Mouse (Mus musculus) c-Kit-positive CD71-negative TER-119-negative erythroid progenitor cells, embryonic 14.5 days (primary cell): ENCODE data around the gene Crtap.
"Not testable (repeated sequence)": the region's sequence is repeated elsewhere in the genome, so short reads cannot be mapped to it uniquely, and the experiment has no call there.

Experiments
- DNase-seq: peaks from one replicate; pipeline ENCODE4 v3.0.0-alpha.2; 2013; ENCODE audit warnings: low read depth

Crtap gene

GRCm38 (mm10) chr9:114394677-114395076 is 4.2 kb upstream of the Crtap start:
- no peak for DNase-seq

GRCm38 (mm10) chr9:114394136-114394535 is 3.7 kb upstream of the Crtap start:
- DNase-seq, result not testable (repeated sequence)

GRCm38 (mm10) chr9:114390749-114391075 is 237 bp upstream of the Crtap start:
- no peak for DNase-seq

GRCm38 (mm10) chr9:114389371-114389904 is 1.0 kb downstream of the Crtap start:
- no peak for DNase-seq

- DNase-seq, result no peak
Measured at GRCm38 (mm10) chr9:114388701-114389370, 1.6 kb downstream of the Crtap start.

- DNase-seq, result no peak
Measured at GRCm38 (mm10) chr9:114388288-114388687, 2.2 kb downstream of the Crtap start.

GRCm38 (mm10) chr9:114387086-114387485 is 3.4 kb downstream of the Crtap start:
- no peak for DNase-seq

GRCm38 (mm10) chr9:114385160-114385559 is 5.3 kb downstream of the Crtap start:
- no peak for DNase-seq

GRCm38 (mm10) chr9:114384691-114385090 is 5.8 kb downstream of the Crtap start:
- DNase-seq, result no peak

GRCm38 (mm10) chr9:114382936-114383710 is 7.4 kb downstream of the Crtap start:
- no peak for DNase-seq

GRCm38 (mm10) chr9:114380881-114381733 is 9.4 kb downstream of the Crtap start:
- DNase-seq, result no peak

GRCm38 (mm10) chr9:114379871-114380270 is 10.6 kb downstream of the Crtap start:
- no peak for DNase-seq

- DNase-seq, result no peak
Measured at GRCm38 (mm10) chr9:114377168-114377567, 13.3 kb downstream of the Crtap start.

- no peak for DNase-seq
Measured at GRCm38 (mm10) chr9:114375276-114375962, 15.1 kb downstream of the Crtap start.

GRCm38 (mm10) chr9:114371717-114372116 is 18.8 kb downstream of the Crtap start:
- DNase-seq, result not testable (repeated sequence)

GRCm38 (mm10) chr9:114369389-114369788 is 21.1 kb downstream of the Crtap start:
- DNase-seq, result not testable (repeated sequence)

GRCm38 (mm10) chr9:114368471-114368858 is 22.0 kb downstream of the Crtap start:
- no peak for DNase-seq

GRCm38 (mm10) chr9:114367783-114368470 is 22.5 kb downstream of the Crtap start:
- peak; percentile 55 for DNase-seq

- not testable (repeated sequence) for DNase-seq
Measured at GRCm38 (mm10) chr9:114329855-114330254, 60.6 kb downstream of the Crtap start, which contains the start of gene Bcl2a1c. Gene Bcl2a1c (plus strand): TSS chr9:114330135.

- DNase-seq, result not testable (repeated sequence)
Measured at GRCm38 (mm10) chr9:114328332-114328731, 62.1 kb downstream of the Crtap start.
